Mouse (Mus musculus): ENCODE data around the gene Plekhg1. TPM values are rescaled to one million over a fixed set of nuclear protein-coding genes. Genes with fewer than 3 reads are reported as not detected.

Gene Plekhg1
- polyA plus RNA-seq, 1 experiment from 2014 or later: 16.1 TPM

DNA sequence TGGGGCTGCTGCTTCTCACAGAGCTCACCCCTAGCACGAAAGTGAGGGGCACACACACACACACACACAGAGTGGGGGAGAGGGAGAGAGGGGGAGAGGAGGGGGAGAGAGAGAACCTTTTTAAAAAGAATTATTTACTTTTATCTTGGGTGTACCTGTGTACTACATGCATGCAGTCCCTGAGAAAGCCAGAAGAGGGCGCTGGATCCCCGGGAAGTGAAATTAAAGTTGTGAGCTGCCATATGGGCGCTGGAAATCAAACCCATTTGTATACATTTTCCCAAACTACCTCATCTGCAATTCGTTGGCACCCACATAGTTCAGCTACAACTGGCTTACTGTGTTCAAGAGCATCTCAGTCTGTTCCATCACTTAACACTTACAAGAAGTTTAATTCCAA lies 218.4 kb downstream of the Plekhg1 start:
- Histone ChIP-seq H3K27ac (no peak overlapping the region), H3K27me3 (no peaks in the 10 kb centered on the region), H3K4me1 (replicated peaks) (no peaks in the 10 kb centered on the region), H3K4me3 (replicated peaks) (no peak overlapping the region), H3K9me3 (0 out of 2 replicates have a peak, but pooled peaks cover 5% of the 10 kb centered on the region), H3K36me3 (peaks cover 42% of the 10 kb centered on the region), H3K4me2 (no peak overlapping the region), H3K9ac (replicated peaks) (no peak overlapping the region)
- ATAC-seq (ENCODE audit: insufficient number of reproducible peaks, insufficient read depth, low FRiP score, low TSS enrichment, low read depth): no peak
- whole genome bisulfite sequencing: 77% methylated on average over 5 of the region's 5 CpGs

DNA sequence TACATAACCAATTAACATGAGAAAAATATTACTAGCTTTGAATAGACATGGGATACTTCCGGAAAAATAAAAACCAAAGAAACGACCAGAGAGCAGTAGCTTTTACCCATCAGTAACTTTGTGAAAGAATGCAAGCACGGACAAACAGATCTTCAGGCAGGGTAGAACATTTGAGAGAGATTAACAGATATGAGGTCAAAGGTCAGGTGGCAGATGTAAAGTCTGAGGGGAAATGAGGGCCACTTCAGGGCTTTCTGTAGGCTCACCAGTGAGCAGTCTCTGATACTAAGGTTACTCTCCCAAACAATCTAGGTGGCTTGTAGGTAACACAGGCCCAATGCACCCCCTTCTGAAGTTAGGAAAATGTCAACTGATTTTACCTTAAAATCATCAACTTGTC lies 228.9 kb downstream of the Plekhg1 start:
- no peak overlapping the region for H3K4me3 ChIP-seq (replicated peaks)
- WGBS: 45% methylated on average over 3 of the region's 3 CpGs
- H3K9me3 ChIP-seq: no peaks in the 10 kb centered on the region
- no peaks in the 10 kb centered on the region for H3K27me3 ChIP-seq
- 0 out of 2 replicates have a peak, but pooled peaks cover 4% of the 10 kb centered on the region for H3K4me1 ChIP-seq (replicated peaks)
- H3K36me3 ChIP-seq: peaks cover 18% of the 10 kb centered on the region
- H3K4me2 ChIP-seq: no peak overlapping the region
- no peak for ATAC-seq (ENCODE audit: insufficient number of reproducible peaks, insufficient read depth, low FRiP score, low TSS enrichment, low read depth)
- no peak overlapping the region for H3K27ac ChIP-seq
- no peak overlapping the region for H3K9ac ChIP-seq (replicated peaks)

DNA sequence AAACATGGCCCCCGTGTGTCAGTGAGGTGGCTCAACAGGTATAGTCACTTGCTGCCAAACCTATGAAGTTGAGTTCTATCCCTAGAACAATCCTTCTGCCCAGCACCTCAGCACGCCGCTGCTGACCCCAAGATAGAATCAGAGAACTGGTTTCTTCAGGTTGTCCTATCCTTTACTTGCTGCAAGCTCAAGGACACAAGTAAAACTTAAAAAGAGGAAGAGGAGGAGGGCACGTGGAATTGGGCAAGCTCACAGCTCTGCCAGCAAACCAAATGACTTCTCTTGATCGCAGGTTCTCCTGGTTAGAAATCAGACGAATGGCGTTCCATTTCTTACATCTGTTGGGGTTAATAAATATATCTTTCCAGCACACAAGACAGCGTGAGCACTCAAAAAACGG lies 232.1 kb downstream of the Plekhg1 start:
- ATAC-seq (ENCODE audit: insufficient number of reproducible peaks, insufficient read depth, low FRiP score, low TSS enrichment, low read depth): no peak
- no peak overlapping the region for H3K4me3 ChIP-seq (replicated peaks)
- H3K36me3 ChIP-seq: no peaks in the 10 kb centered on the region
- H3K9ac ChIP-seq (replicated peaks): no peak overlapping the region
- H3K4me2 ChIP-seq: peak overlapping the region; percentile 90; the same call in 1 of the 2 replicates
- no peak overlapping the region for H3K27ac ChIP-seq
- peaks cover 31% of the 10 kb centered on the region for H3K4me1 ChIP-seq (replicated peaks)
- 87% methylated on average over 9 of the region's 9 CpGs for WGBS
- no peaks in the 10 kb centered on the region for H3K9me3 ChIP-seq
- H3K27me3 ChIP-seq: no peaks in the 10 kb centered on the region

GRCm38 (mm10) chr10:3972981-3973588 lies 232.9 kb downstream of the Plekhg1 start, which contains the start of gene Mthfd1l:
Gene Mthfd1l, plus strand, starts transcription at chr10:3973118.
- under 1% methylated on average over 40 of the region's 40 CpGs for WGBS
- no peaks in the 10 kb centered on the region for H3K36me3 ChIP-seq
- peak within 1 kb of the TSS; percentile 90 for H3K4me2 ChIP-seq

DNA sequence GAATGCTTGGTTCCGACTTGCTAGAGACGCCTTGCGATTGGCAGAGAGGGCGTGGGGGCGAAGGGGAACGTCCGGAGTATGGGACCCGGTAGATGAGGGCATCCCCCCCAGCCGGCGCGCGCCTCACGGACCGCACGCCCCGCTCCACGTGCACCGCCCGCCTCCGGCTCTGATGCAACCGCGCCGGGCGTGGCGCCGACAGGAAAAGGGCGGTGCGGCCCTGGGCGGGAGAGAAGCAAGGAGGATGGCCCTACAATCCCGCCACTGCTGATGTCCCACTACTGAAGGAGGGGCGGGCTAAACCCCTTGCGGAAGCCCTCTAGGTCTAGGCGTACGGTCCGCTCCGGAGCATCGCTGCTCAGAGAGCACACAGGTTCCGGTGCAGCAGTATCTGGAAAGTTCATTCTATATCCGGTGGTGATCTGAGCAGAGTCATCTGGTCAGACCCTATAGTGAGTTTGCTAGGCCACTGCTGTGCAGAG lies 233.5 kb downstream of the Plekhg1 start:
- 1% methylated on average over 37 of the region's 39 CpGs for WGBS
- Histone ChIP-seq H3K27ac (peak overlapping the region; percentile 91), H3K27me3 (no peaks in the 10 kb centered on the region), H3K9me3 (no peaks in the 10 kb centered on the region), H3K4me3 (replicated peaks) (peak overlapping the region; percentile 68), H3K4me2 (peak overlapping the region; percentile 90), H3K36me3 (peaks cover 4% of the 10 kb centered on the region; the same call in 1 of the 2 replicates), H3K4me1 (replicated peaks) (peaks cover 32% of the 10 kb centered on the region), H3K9ac (replicated peaks) (peak overlapping the region; percentile 83)
- ATAC-seq (ENCODE audit: insufficient number of reproducible peaks, insufficient read depth, low FRiP score, low TSS enrichment, low read depth): peak; percentile 87

More at GRCm38 (mm10) chr10:3972981-3973588, 232.9 kb downstream of the Plekhg1 start, which contains the start of gene Mthfd1l:
- H3K4me3 ChIP-seq (replicated peaks): peak within 1 kb of the TSS; percentile 68
- H3K9me3 ChIP-seq: no peaks in the 10 kb centered on the region
- peak within 1 kb of the TSS; percentile 83 for H3K9ac ChIP-seq (replicated peaks)
- peak within 1 kb of the TSS; percentile 91 for H3K27ac ChIP-seq
- no peaks in the 10 kb centered on the region for H3K27me3 ChIP-seq
- peak; percentile 73 for ATAC-seq (ENCODE audit: insufficient number of reproducible peaks, insufficient read depth, low FRiP score, low TSS enrichment, low read depth)
- peaks cover 32% of the 10 kb centered on the region for H3K4me1 ChIP-seq (replicated peaks)

DNA sequence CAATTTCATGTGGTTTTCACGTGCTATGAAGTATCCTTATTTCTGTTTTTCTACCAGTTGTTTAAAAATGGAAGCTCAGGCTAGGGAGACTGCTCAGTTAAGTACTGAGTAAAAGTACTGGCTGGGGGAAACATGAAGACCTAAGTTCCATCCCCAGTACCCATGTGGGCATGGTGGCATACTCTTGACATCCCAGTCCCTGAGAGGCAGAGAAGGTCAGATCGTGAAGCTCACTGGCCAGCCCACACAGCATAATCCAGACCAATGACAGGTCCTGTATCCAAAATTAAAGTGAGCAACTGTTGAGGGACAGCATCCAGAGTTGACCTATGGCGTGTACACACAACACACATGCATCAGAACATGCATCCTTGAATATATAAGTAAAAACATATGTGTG lies 234.2 kb downstream of the Plekhg1 start:
- H3K9me3 ChIP-seq: no peaks in the 10 kb centered on the region

DNA sequence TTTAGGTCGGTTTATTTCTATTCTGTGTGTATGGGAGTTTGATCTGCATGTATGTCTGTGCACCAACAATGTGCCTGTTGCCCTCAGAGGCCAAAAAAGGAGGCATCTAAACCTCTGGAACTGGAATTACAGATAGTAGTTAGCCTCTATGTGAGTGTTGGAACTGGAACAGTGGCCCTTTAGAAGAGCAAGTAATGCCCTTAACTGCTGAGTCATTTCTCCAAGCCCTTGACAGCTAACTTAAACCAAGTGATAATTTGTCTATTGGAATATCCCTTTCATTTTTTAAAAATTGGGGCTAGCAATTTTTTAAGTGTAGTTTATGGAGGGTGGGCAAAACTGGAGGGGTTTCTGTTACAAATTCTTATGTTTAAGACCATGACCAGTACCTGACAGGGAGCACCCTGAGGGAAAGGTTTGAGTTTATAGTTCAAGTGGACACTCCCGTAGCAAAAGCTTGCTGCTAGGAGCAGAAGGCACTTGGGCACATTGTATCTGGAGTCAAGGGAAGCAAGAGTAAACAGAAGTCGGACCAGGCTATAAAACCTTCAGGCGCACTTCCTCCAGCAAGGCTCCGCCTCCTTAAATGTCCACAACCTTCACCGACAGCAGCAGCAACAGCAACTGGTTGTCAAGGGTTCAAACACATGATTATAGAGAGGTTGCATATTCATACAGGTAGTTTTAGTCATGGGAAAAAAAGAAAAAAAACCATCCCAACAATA lies 235.9 kb downstream of the Plekhg1 start:
- peaks cover 32% of the 10 kb centered on the region for H3K4me1 ChIP-seq (replicated peaks)
- H3K4me3 ChIP-seq (replicated peaks): no peak overlapping the region
- peak overlapping the region; percentile 1; the same call in 1 of the 2 replicates for H3K27ac ChIP-seq
- no peaks in the 10 kb centered on the region for H3K27me3 ChIP-seq
- H3K9me3 ChIP-seq: peaks cover 3% of the 10 kb centered on the region; the same call in 1 of the 2 replicates
- peaks cover 25% of the 10 kb centered on the region for H3K36me3 ChIP-seq
- no peak for ATAC-seq (ENCODE audit: insufficient number of reproducible peaks, insufficient read depth, low FRiP score, low TSS enrichment, low read depth)
- 47% methylated on average over 6 of the region's 6 CpGs for WGBS
- no peak overlapping the region for H3K4me2 ChIP-seq
- H3K9ac ChIP-seq (replicated peaks): no peak overlapping the region

More for the DNA sequence above, 234.2 kb downstream of the Plekhg1 start:
- no peak overlapping the region for H3K9ac ChIP-seq (replicated peaks)
- H3K4me3 ChIP-seq (replicated peaks): no peak overlapping the region
- no peak overlapping the region for H3K27ac ChIP-seq
- H3K4me1 ChIP-seq (replicated peaks): peaks cover 32% of the 10 kb centered on the region
- 79% methylated on average over 3 of the region's 3 CpGs for whole genome bisulfite sequencing
- H3K27me3 ChIP-seq: no peaks in the 10 kb centered on the region
- peaks cover 11% of the 10 kb centered on the region for H3K36me3 ChIP-seq
- peak overlapping the region; percentile 90 for H3K4me2 ChIP-seq
- no peak for ATAC-seq (ENCODE audit: insufficient number of reproducible peaks, insufficient read depth, low FRiP score, low TSS enrichment, low read depth)

DNA sequence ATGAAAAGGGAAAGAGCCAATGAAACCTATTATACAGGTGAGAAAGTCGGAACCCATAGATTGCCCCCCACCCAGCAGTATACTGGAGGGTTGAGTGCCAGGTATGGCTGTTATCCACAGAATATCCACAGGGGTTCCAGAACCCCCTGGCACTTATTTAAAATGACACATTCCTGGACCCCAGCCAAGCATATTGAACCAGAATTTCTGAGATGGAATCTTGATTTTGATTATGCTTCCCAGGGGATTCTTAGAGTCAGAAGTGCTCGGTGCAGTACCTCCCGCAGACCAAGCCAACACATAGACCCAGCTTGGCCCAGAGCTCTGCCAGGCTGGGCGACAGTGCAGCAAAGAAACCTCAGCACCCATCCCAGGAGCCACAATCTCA lies 236.5 kb downstream of the Plekhg1 start:
- Histone ChIP-seq H3K4me1 (replicated peaks) (peaks cover 32% of the 10 kb centered on the region), H3K36me3 (peaks cover 25% of the 10 kb centered on the region), H3K9me3 (peaks cover 3% of the 10 kb centered on the region; the same call in 1 of the 2 replicates), H3K27ac (no peak overlapping the region), H3K4me3 (replicated peaks) (no peak overlapping the region), H3K27me3 (no peaks in the 10 kb centered on the region), H3K9ac (replicated peaks) (no peak overlapping the region), H3K4me2 (no peak overlapping the region)
- no peak for ATAC-seq (ENCODE audit: insufficient number of reproducible peaks, insufficient read depth, low FRiP score, low TSS enrichment, low read depth)
- WGBS: 80% methylated on average over 4 of the region's 4 CpGs

DNA sequence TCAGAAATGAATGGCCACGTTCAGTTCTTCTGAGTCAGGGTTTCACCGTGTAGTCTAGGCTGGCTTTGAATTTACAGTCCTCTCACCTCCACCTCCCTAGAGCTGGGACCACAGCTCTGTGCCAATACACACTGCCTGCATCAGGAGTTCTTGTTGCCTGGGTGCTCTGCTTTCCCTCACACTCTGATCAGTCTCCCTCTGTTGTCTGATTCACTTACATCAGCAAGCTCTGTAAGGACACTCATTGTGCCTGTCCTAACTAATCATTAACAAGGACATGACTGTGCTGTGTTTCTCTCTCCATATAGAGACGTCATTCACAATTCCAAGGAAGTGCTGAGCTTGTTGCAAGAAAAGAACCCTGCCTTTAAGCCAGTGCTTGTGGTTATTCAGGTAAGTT lies 238.2 kb downstream of the Plekhg1 start:
- H3K4me2 ChIP-seq: no peak overlapping the region
- H3K27me3 ChIP-seq: no peaks in the 10 kb centered on the region
- peaks cover 3% of the 10 kb centered on the region; the same call in 1 of the 2 replicates for H3K9me3 ChIP-seq
- ATAC-seq (ENCODE audit: insufficient number of reproducible peaks, insufficient read depth, low FRiP score, low TSS enrichment, low read depth): no peak
- H3K36me3 ChIP-seq: peaks cover 25% of the 10 kb centered on the region
- 94% methylated on average over 3 of the region's 3 CpGs for WGBS
- no peak overlapping the region for H3K4me3 ChIP-seq (replicated peaks)
- H3K4me1 ChIP-seq (replicated peaks): peaks cover 28% of the 10 kb centered on the region
- no peak overlapping the region for H3K9ac ChIP-seq (replicated peaks)
- no peak overlapping the region for H3K27ac ChIP-seq

DNA sequence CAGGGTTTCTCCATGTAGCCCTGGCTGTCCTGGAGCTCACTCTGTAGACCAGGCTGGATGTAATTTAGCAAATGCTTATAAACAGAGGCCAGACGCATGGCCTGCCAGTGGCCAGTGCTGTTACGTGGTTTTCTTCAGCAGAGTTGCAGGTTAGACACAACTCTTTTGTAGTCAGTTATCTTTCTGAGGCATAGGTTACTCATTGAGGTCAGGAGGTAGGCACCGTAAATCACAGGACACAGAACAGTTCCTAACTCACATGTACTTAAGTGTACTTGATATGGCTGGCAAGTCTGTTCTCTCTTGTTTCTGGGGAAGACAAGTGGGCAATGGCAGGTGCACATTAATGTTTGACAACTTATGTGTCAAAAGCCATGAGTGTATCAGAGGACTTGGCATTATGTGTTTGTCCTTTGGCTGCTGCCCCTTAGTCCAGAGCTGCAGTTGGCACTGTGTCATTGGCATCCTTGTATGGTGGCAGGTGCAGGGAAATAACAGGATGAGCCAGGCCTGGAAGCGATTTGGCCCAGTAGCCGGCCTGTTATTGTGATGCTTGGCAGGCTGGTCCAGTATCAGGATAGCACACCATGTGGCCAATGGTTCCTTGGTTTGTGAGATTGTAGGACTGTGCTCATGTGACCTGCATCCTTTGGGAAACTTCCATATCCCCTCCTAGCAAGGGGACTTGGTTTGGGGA lies 238.8 kb downstream of the Plekhg1 start:
- WGBS: 90% methylated on average over 5 of the region's 5 CpGs
- H3K9ac ChIP-seq (replicated peaks): no peak overlapping the region
- no peak overlapping the region for H3K4me3 ChIP-seq (replicated peaks)
- peaks cover 25% of the 10 kb centered on the region for H3K36me3 ChIP-seq
- H3K27ac ChIP-seq: no peak overlapping the region
- no peak for ATAC-seq (ENCODE audit: insufficient number of reproducible peaks, insufficient read depth, low FRiP score, low TSS enrichment, low read depth)
- H3K4me1 ChIP-seq (replicated peaks): peaks cover 28% of the 10 kb centered on the region
- H3K27me3 ChIP-seq: no peaks in the 10 kb centered on the region
- H3K9me3 ChIP-seq: peaks cover 3% of the 10 kb centered on the region; the same call in 1 of the 2 replicates
- no peak overlapping the region for H3K4me2 ChIP-seq

- Histone ChIP-seq H3K9ac (replicated peaks) (no peak overlapping the region), H3K4me1 (replicated peaks) (peaks cover 19% of the 10 kb centered on the region), H3K4me3 (replicated peaks) (no peak overlapping the region), H3K9me3 (peaks cover 3% of the 10 kb centered on the region; the same call in 1 of the 2 replicates), H3K27ac (no peak overlapping the region), H3K4me2 (no peak overlapping the region), H3K36me3 (peaks cover 25% of the 10 kb centered on the region), H3K27me3 (no peaks in the 10 kb centered on the region)
- WGBS: 90% methylated on average over 4 of the region's 4 CpGs
- ATAC-seq (ENCODE audit: insufficient number of reproducible peaks, insufficient read depth, low FRiP score, low TSS enrichment, low read depth): no peak
These were observed 240.1 kb downstream of the Plekhg1 start for GRCm38 (mm10) chr10:3980231-3980630.

Data from limb, embryonic 12.5 days (tissue).